Mouse (Mus musculus): Measurements from ENCODE around the gene Zbtb32. TPM values are rescaled to one million over a fixed set of nuclear protein-coding genes. Genes with fewer than 3 reads are reported as not detected.

The Zbtb32 gene
- total RNA-seq, 2 experiments from 2014 or later: not detected

DNA sequence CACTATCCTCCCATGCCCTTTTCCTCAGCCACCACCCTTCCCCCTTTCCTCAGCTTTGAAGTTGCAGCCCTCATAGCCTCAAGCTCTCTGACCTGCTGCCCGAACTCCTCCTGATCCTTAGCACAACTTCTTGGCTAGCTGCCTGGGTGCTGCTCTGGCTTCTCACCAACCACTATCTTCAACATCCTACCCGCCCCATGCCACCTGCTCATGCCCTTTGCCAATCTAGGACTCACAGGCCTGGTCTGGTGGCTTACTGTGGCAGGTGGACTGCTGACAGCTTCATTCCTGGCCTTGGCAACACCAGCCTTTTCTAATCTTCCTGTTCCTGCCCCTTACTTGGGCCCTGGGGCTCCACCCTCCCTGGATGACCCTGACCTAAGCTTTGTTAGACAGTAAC lies 25.7 kb downstream of the Zbtb32 start:
- DNase-seq (ENCODE audit: low spot score in 2 of 2): no peak

- no peak for DNase-seq (ENCODE audit: low spot score in 2 of 2)
Measured at GRCm38 (mm10) chr7:30572389-30572788, 26.3 kb downstream of the Zbtb32 start.

DNA sequence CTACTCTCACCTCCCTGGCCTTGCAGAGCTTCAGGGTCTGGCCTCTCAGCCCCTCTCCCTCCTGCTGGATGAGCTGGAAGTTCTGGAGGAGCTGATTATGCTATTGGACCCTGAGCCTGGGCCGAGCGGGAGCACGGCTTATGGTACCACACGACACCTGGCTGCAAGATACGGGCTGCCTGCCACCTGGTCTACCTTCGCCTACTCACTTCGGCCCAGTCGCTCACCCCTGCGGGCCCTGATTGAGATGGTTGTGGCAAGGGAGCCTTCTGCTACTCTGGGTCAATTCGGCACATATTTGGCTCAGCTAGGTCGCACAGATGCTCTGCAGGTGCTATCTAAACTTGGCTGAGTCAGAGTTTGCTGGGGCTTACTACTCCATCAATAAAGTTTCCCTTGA lies 31.2 kb downstream of the Zbtb32 start:
- DNase-seq (ENCODE audit: low spot score in 2 of 2): no peak

- no peak for DNase-seq (ENCODE audit: low spot score in 2 of 2)
Measured at GRCm38 (mm10) chr7:30566033-30566432, 32.7 kb downstream of the Zbtb32 start.

DNA sequence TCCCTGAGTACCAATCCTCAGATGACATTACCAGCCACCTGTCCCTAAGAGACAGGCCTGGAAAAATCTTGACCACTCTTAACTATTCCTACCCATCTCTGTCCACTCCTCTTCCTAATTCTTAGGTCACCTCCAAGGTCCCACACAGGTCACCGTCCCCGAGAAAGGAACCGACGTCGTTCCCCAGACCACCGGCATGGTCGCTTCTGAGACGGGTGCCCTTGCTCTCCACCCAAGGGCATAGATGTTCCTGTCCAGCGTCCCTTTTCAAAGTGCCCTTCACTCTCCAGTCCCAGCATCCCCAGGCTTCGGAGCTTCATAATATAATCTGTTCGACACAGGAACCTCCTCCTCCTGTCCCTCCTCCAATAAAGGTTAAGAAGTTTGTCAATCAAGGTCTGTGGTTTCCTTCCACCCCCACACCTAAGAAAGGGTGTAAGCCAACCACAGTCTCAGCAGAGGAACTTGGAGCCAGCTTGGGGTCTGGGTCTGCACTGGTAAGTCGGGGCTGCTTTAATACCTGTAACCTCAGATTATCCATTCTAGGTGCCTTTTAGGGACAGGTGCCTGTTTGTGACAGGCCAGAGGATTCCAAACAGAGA lies 33.6 kb downstream of the Zbtb32 start, which contains the start of gene Igflr1:
Igflr1 (plus strand) TSS at position 458 of the 602 bp plus-strand sequence.
- no peak for DNase-seq (ENCODE audit: low spot score in 2 of 2)

DNA sequence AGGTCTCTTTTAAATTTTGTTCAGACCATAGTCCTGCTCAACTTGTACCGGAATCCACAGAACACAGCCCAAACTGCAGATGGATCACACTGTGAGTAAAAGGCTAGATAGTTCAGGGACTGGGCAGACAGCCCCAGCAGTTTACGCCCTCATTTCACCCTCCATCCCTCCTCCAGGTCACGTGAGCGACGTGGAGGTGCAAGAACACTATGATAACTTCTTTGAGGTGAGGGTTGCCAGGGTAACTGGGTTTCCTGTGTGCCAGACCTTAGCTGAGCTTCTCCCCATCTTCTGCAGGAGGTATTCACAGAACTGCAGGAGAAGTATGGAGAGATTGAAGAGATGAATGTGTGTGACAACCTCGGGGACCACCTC lies 34.8 kb downstream of the Zbtb32 start:
- no peak for DNase-seq (ENCODE audit: low spot score in 2 of 2)

GRCm38 (mm10) chr7:30563117-30563905 lies 35.4 kb downstream of the Zbtb32 start, which contains the start of the genes U2af1l4, Gm49396 and Psenen:
U2af1l4 (plus strand) TSS chr7:30563301.
Gm49396 (plus strand) TSS chr7:30563344.
Psenen (minus strand) TSS chr7:30563627.
- DNase-seq (ENCODE audit: low spot score in 2 of 2): peak; percentile 92 to 97

GRCm38 (mm10) chr7:30562526-30563116 lies 36.1 kb downstream of the Zbtb32 start:
- peak in 1 of 2 experiments; percentile 32 for DNase-seq (ENCODE audit: low spot score in 2 of 2)

GRCm38 (mm10) chr7:30560296-30560695 lies 38.4 kb downstream of the Zbtb32 start:
- no peak for DNase-seq (ENCODE audit: low spot score in 2 of 2)

GRCm38 (mm10) chr7:30559443-30559954 lies 39.2 kb downstream of the Zbtb32 start, which contains the start of gene Lin37:
Lin37 (minus strand) TSS chr7:30559838.
- peak; percentile 98 to 100 for DNase-seq (ENCODE audit: low spot score in 2 of 2)

DNA sequence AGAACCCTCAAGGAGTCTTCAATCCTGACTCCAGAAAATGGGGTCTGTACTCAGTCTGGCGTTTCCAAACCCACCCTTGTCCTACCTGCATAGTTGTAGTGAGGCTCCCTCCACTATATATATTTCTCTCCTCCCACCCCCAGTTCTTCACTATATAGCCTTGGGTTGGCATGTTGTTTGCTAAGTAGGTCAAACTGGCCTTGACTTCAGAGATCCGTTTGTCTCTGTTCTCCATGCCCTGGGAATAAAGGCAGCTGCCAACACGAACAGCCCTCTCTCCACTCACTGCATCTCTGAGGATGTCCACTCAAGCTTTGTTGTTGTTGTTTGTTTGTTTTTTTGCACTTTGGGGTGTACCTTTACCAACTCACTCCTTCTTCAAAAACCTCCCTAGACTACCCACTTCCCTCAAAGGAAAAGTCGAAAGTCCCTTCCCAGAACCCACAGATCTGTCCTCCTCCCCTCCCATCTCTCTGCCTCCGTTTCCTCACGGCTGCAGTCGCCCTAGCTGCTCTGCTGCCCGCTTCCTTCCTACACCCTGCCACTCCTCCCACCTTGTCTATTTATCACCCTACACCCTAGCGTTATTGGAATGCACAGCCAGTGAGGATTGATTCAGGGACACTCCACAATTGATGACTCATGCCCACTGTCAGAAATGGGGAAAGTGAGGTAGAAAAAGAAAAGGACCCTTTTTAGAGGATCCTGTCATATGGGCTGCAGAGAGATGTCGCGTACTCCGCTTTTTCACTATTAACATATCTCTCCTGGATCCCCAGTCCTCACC lies 39.9 kb downstream of the Zbtb32 start:
- DNase-seq (ENCODE audit: low spot score in 2 of 2): no peak

- DNase-seq (ENCODE audit: low spot score in 2 of 2): no peak
Measured at GRCm38 (mm10) chr7:30557901-30558514, 40.7 kb downstream of the Zbtb32 start.

- DNase-seq (ENCODE audit: low spot score in 2 of 2): no peak
Measured at GRCm38 (mm10) chr7:30556894-30557536, 41.7 kb downstream of the Zbtb32 start.

DNA sequence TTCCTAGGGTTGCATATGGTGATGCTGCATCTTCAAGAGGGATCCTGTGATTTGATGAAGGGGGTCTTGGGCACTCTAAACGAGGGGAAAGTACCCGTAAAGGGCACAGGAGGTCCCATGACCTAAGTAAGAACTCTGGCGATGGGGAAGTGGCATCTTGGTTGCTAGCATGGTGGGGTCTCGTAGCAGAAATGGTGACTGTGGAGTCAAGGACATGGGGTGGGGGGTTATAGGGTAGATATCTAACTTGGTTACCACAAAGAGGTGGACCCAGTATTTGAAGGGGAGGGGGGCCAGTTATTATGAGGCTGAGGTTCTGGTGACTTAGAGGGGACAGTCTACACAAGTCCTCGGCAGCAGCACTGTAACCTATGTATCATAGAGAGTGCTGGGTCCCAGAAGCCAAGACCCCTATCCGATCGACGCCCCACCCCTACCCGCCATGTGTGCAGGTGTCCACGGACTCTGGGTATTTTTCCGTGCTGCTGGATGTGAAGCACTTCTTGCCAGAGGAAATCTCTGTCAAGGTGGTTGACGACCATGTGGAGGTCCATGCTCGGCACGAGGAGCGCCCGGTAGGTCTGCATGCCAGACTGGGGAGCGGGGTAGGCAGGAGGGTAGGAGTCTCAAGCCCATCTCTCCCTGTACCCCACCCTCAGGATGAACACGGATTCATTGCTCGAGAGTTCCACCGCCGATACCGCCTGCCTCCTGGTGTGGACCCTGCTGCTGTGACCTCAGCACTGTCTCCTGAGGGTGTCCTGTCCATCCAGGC lies 44.7 kb downstream of the Zbtb32 start:
- DNase-seq (ENCODE audit: low spot score in 2 of 2): no peak

GRCm38 (mm10) chr7:30553021-30553589 lies 45.6 kb downstream of the Zbtb32 start:
- no peak for DNase-seq (ENCODE audit: low spot score in 2 of 2)

DNA sequence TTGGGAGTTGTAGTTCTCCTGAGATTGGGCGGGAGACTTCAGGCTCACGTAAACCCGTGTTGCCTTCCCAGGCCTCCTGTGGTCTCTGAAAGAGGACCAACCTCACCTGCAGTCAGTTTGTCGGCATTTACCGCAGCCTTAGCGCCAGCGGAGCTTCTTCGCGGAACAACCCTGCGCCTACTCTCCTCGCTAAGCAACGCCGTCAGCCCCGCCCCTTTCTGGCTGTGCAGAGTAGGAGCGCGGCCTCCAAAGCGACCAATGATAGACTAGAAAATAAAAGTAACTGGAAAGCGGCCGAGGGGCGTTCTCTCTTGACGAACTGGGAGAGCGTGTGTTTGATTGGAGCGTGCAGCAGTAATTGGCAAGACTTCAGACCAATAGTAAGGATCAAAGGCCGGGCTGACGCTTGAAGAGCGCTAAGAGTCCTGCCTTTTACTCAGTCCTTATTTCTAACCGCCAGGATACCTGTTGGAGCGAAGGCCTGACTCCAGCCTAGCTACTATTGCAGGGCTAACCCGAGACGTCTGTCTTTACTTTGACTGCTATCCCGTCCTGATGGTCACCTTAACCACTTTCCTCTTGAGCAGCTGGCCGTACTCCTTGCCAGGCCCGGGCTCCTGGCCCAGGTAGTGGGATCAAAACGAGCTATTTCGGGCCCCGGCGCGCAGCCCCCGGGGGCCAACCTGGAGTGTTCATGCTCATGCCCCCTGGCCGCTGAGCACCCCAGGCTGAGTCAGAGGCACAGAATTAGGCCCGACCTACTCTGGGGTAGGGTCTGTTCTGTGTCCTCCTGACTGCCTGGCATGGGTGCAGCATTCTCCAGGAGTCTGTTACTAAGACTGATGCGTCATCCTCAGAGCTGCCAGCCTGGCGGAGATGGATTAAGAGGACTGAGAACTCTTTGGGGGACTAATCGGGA lies 46.3 kb downstream of the Zbtb32 start, which contains the start of the genes Hspb6 and Proser3:
Hspb6 (plus strand) TSS at position 77 of the 919 bp plus-strand sequence.
Proser3 (minus strand) TSS at position 198 of the 919 bp plus-strand sequence.
- DNase-seq (ENCODE audit: low spot score in 2 of 2): peak; percentile 95 to 99

GRCm38 (mm10) chr7:30551445-30552101 lies 47.1 kb downstream of the Zbtb32 start:
- DNase-seq (ENCODE audit: low spot score in 2 of 2): no peak
